Mouse (Mus musculus) neural tube, postnatal 0 days (tissue): Measurements from ENCODE around the gene Dnajc5. TPM values are rescaled to one million over a fixed set of nuclear protein-coding genes. Genes with fewer than 3 reads are reported as not detected.

ENCODE experiments used
- microRNA-seq: library from miRNA; unstranded; fragments of <30 nt; microRNA quantifications from one replicate; pipeline ENCODE4, GENCODE M21; 2016
- polyA plus RNA-seq: library from polyadenylated mRNA; unstranded; fragments of >200 nt; fragmentation: Nextera tagmentation; extraction: Ambion mirVana; gene quantifications from 2 replicates; pipeline ENCODE4 v1.2.1, GENCODE M21; 2015

The Dnajc5 gene
- 256 and 272 TPM in 2 replicates for polyA plus RNA-seq

GRCm38 (mm10) chr2:181520118-181520935 lies at the start of gene Dnajc5:
Gene Dnajc5, plus strand, starts transcription at chr2:181520485.

GRCm38 (mm10) chr2:181493156-181493927 lies 26.9 kb upstream of the Dnajc5 start, which contains the start of gene Abhd16b:
Gene Abhd16b, plus strand, starts transcription at chr2:181493206.

DNA sequence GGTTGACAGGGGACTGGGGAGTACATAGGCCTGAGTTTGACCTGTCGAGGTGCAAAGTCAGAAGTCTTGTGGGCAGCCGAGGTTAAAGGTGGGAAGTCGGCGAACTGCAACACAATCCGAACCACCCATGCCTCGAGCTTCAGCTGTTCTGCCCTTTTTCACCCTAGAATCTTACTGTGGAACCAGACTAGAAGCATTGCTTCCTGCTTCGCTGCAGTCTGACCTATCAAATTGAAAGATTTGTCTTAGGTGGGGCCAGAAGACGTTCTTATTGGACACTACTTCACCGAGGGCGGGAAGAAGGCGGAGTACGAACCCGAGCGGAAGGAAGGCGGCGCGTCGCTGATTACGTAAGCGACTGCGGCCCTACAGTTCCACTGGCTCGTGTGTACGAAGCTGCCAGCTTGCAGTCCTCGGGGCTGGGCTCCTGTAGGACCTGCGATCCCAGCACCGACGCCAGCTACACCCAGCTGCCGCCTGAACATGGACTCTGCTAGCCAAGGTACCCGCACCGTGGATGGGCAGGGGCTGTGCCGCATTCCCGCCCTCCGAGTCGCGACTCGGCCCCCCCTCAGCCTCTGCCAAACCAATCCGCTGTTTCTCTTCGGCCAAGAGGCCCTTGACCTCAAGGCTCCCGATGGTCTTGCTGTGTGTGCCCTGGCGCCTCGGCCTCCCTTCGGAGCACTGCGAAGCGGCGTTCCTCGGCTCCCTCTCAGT lies 23.3 kb upstream of the Dnajc5 start, which contains the start of gene Tpd52l2:
Tpd52l2 (plus strand) TSS at position 312 of the 717 bp plus-strand sequence.

GRCm38 (mm10) chr2:181584411-181584942 lies 64.2 kb downstream of the Dnajc5 start, which contains the start of gene Uckl1:
Gene Uckl1, minus strand, starts transcription at chr2:181584892.

DNA sequence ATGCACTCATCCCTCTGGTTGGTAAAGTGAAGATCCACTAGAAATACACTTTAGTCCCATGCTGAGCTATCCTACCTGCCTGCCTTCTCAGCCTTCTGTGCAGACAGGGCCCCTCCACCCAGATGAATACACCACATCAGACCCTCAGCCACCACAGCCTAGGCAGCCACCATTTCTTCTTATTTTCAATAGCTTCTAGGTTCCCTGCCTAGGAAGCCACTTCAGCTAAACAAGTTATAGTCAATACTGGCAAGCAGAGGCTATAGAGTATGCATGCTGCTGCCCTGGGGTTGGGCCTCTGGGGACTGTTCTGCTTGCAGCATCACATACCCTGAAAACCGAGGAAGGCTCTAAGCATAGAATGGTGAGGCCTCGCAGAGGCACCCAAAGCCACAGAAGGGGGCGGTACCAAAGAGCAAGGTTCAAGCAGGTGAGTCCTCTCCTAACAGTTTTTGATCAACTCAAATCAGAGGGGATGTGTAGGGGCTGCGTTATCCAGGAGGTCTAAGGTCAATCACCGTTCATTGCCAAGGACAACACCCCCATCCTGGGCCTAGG lies 71.3 kb downstream of the Dnajc5 start, which contains the start of gene Prpf6:
Prpf6 (plus strand) TSS at position 341 of the 558 bp plus-strand sequence.

GRCm38 (mm10) chr2:181592231-181593041 lies 72.2 kb downstream of the Dnajc5 start, which contains the start of gene Zfp512b:
Gene Zfp512b, minus strand, starts transcription at chr2:181592803.

GRCm38 (mm10) chr2:181598454-181599351 lies 78.4 kb downstream of the Dnajc5 start, which contains the start of gene Samd10:
Gene Samd10, minus strand, starts transcription at chr2:181599212.

Small RNAs within 50 kb of the gene (microRNA-seq; reads per million reads assigned to microRNA genes)
- not detected for gene Mir7006

Other genes with a start within 250 kb of the Dnajc5 start
- gene Gmeb2, start 232.4 kb upstream of the Dnajc5 start, polyA plus RNA-seq: 7.7 and 9.2 TPM in 2 replicates
- 1,810 and 1,899 TPM in 2 replicates for gene Stmn3, start 206.0 kb upstream of the Dnajc5 start, polyA plus RNA-seq
- 18.6 and 30.0 TPM in 2 replicates for gene Rtel1, start 200.7 kb upstream of the Dnajc5 start, polyA plus RNA-seq
- 42.7 and 53.2 TPM in 2 replicates for gene Zgpat, start 155.6 kb upstream of the Dnajc5 start, polyA plus RNA-seq
- gene Arfrp1, start 155.1 kb upstream of the Dnajc5 start, polyA plus RNA-seq: 66.6 and 66.8 TPM in 2 replicates
- gene Lime1, start 140.4 kb upstream of the Dnajc5 start, polyA plus RNA-seq: 27.5 and 35.9 TPM in 2 replicates
- 11.9 and 14.3 TPM in 2 replicates for gene Zbtb46, start 61.1 kb upstream of the Dnajc5 start, polyA plus RNA-seq
- gene Abhd16b, start 27.3 kb upstream of the Dnajc5 start, polyA plus RNA-seq: not detected in 2 replicates
- 110 and 122 TPM in 2 replicates for gene Tpd52l2, start 23.3 kb upstream of the Dnajc5 start, polyA plus RNA-seq
- 40.5 and 51.8 TPM in 2 replicates for gene Uckl1, start 64.4 kb downstream of the Dnajc5 start, polyA plus RNA-seq
- 38.9 and 44.0 TPM in 2 replicates for gene Prpf6, start 71.4 kb downstream of the Dnajc5 start, polyA plus RNA-seq
- 67.1 and 78.8 TPM in 2 replicates for gene Zfp512b, start 72.3 kb downstream of the Dnajc5 start, polyA plus RNA-seq
- 125 and 145 TPM in 2 replicates for gene Samd10, start 78.7 kb downstream of the Dnajc5 start, polyA plus RNA-seq
- not detected in 2 replicates for gene Gm29797, start 136.5 kb downstream of the Dnajc5 start, polyA plus RNA-seq
- 17.0 and 18.8 TPM in 2 replicates for gene Sox18, start 151.2 kb downstream of the Dnajc5 start, polyA plus RNA-seq
- gene Tcea2, start 159.8 kb downstream of the Dnajc5 start, polyA plus RNA-seq: 52.5 and 63.6 TPM in 2 replicates
- gene Rgs19, start 173.5 kb downstream of the Dnajc5 start, polyA plus RNA-seq: 62.4 and 72.0 TPM in 2 replicates
- not detected in 2 replicates for gene Lkaaear1, start 178.0 kb downstream of the Dnajc5 start, polyA plus RNA-seq
- 72.5 and 79.2 TPM in 2 replicates for gene Oprl1, start 194.5 kb downstream of the Dnajc5 start, polyA plus RNA-seq
- 6.5 and 7.1 TPM in 2 replicates for gene Myt1, start 242.8 kb downstream of the Dnajc5 start, polyA plus RNA-seq